14 mouse cellular contexts compared by ENCODE assay signal in genomic region chr11:41531971-41532896, GRCm38 (mm10).
DNase-seq lines count a peak whose midpoint lies in the region; ATAC-seq lines count a peak whose summit lies in the region.
"Had no signal": no experiment of that assay in that cellular context is flagged by ENCODE, and none has a peak within 500 bp of the region (broad histone marks: within the 10 kb centered on the region; RNA-seq: fewer than 3 reads in every experiment).

No protein-coding gene starts in this region.

- no peak overlapping the region for H3K4me3 ChIP-seq in neural tube, embryonic 11.5 days (ENCODE audit: low read depth, low read length)
- H3K4me3 ChIP-seq in forebrain, embryonic 13.5 days, result no peak overlapping the region
- no peak overlapping the region for H3K4me3 ChIP-seq in hindbrain, embryonic 13.5 days
- no peak overlapping the region for H3K4me3 ChIP-seq in midbrain, embryonic 16.5 days (ENCODE audit: low read depth, low read length)
- H3K4me3 ChIP-seq: erythroblast, embryonic 14.5 days; liver, embryonic 12.5 days had no signal

- H3K4me2 ChIP-seq in neural tube, embryonic 11.5 days (ENCODE audit: low read depth), result no peak overlapping the region
- H3K4me2 ChIP-seq in forebrain, embryonic 13.5 days, result no peak overlapping the region
- no peak overlapping the region for H3K4me2 ChIP-seq in hindbrain, embryonic 13.5 days
- no peak overlapping the region for H3K4me2 ChIP-seq in midbrain, embryonic 16.5 days (ENCODE audit: low read length)
- H3K4me2 ChIP-seq: liver, embryonic 12.5 days had no signal

- no peak for DNase-seq in neural tube, embryonic 11.5 days (ENCODE audit: low spot score)
- no peak for DNase-seq in neural tube, embryonic 10.5 days (ENCODE audit: extremely low spot score, low spot score)
- no peak for DNase-seq in heart, adult 8-10 months (ENCODE audit: low spot score)
- DNase-seq in thymus, postnatal 36 days, result no peak
- DNase-seq: gastrocnemius, postnatal 36 days had no signal

- H3K9me3 ChIP-seq in neural tube, embryonic 11.5 days (ENCODE audit: control insufficient read depth, low read length), result no peaks in the 10 kb centered on the region
- H3K9me3 ChIP-seq in forebrain, embryonic 13.5 days (replicated peaks), result no peaks in the 10 kb centered on the region
- no peaks in the 10 kb centered on the region for H3K9me3 ChIP-seq in hindbrain, embryonic 13.5 days
- H3K9me3 ChIP-seq in midbrain, embryonic 16.5 days (replicated peaks; ENCODE audit: control insufficient read depth, low read length, poor library complexity, severe bottlenecking), result no peaks in the 10 kb centered on the region
- H3K9me3 ChIP-seq: liver, embryonic 12.5 days had no signal

- no peaks in the 10 kb centered on the region for H3K36me3 ChIP-seq in neural tube, embryonic 11.5 days (ENCODE audit: control insufficient read depth, insufficient read depth, low read length)
- H3K36me3 ChIP-seq in forebrain, embryonic 13.5 days (ENCODE audit: poor library complexity, severe bottlenecking), result no peaks in the 10 kb centered on the region
- H3K36me3 ChIP-seq in hindbrain, embryonic 13.5 days, result no peaks in the 10 kb centered on the region
- H3K36me3 ChIP-seq in midbrain, embryonic 16.5 days (ENCODE audit: control insufficient read depth, insufficient read depth, low read length), result no peaks in the 10 kb centered on the region
- H3K36me3 ChIP-seq: liver, embryonic 12.5 days had no signal

- no peak overlapping the region for H3K9ac ChIP-seq in neural tube, embryonic 11.5 days (ENCODE audit: low read length)
- H3K9ac ChIP-seq in forebrain, embryonic 13.5 days, result no peak overlapping the region
- no peak overlapping the region for H3K9ac ChIP-seq in hindbrain, embryonic 13.5 days
- no peak overlapping the region for H3K9ac ChIP-seq in midbrain, embryonic 16.5 days (ENCODE audit: low read depth, low read length)
- H3K9ac ChIP-seq: liver, embryonic 12.5 days had no signal

- H3K4me1 ChIP-seq in neural tube, embryonic 11.5 days (ENCODE audit: control insufficient read depth, insufficient read depth, low read length), result no peaks in the 10 kb centered on the region
- H3K4me1 ChIP-seq in forebrain, embryonic 13.5 days, result peaks cover 16% of the 10 kb centered on the region
- peaks cover 10% of the 10 kb centered on the region for H3K4me1 ChIP-seq in hindbrain, embryonic 13.5 days (replicated peaks)
- H3K4me1 ChIP-seq in midbrain, embryonic 16.5 days (ENCODE audit: control insufficient read depth, insufficient read depth, low read length), result peaks cover 11% of the 10 kb centered on the region
- H3K4me1 ChIP-seq: liver, embryonic 12.5 days had no signal

- 75% methylated on average over 7 of the region's 7 CpGs for WGBS in neural tube, embryonic 11.5 days
- 23% methylated on average over 7 of the region's 7 CpGs for WGBS in forebrain, embryonic 13.5 days
- WGBS in hindbrain, embryonic 13.5 days, result 37% methylated on average over 7 of the region's 7 CpGs
- 35% methylated on average over 7 of the region's 7 CpGs for WGBS in midbrain, embryonic 16.5 days

- H3K27me3 ChIP-seq in neural tube, embryonic 11.5 days (ENCODE audit: control insufficient read depth, insufficient read depth, low read length), result no peaks in the 10 kb centered on the region
- H3K27me3 ChIP-seq in forebrain, embryonic 13.5 days, result no peaks in the 10 kb centered on the region
- no peaks in the 10 kb centered on the region for H3K27me3 ChIP-seq in hindbrain, embryonic 13.5 days
- no peaks in the 10 kb centered on the region for H3K27me3 ChIP-seq in midbrain, embryonic 16.5 days (ENCODE audit: control insufficient read depth, insufficient read depth, low read depth, low read length)
- H3K27me3 ChIP-seq: CH12.LX; liver, embryonic 12.5 days had no signal

- peak; percentile 39; the same call in 1 of the 2 replicates for ATAC-seq in neural tube, embryonic 11.5 days (ENCODE audit: insufficient read depth, low FRiP score, low TSS enrichment)
- peak; percentile 96 for ATAC-seq in forebrain, embryonic 13.5 days
- ATAC-seq in hindbrain, embryonic 13.5 days (ENCODE audit: low FRiP score), result peak; percentile 69; the same call in 1 of the 2 replicates
- peak; percentile 73 for ATAC-seq in midbrain, embryonic 16.5 days
- ATAC-seq: liver, embryonic 12.5 days; lung, postnatal 0 days had no signal

- H3K27ac ChIP-seq in neural tube, embryonic 11.5 days (ENCODE audit: low read depth, low read length), result no peak overlapping the region
- H3K27ac ChIP-seq in forebrain, embryonic 13.5 days, result peak overlapping the region; percentile 57
- H3K27ac ChIP-seq in hindbrain, embryonic 13.5 days, result peak overlapping the region; percentile 6; the same call in 1 of the 2 replicates
- H3K27ac ChIP-seq in midbrain, embryonic 16.5 days (ENCODE audit: low read length), result peak overlapping the region; percentile 55
- H3K27ac ChIP-seq: kidney, postnatal 0 days; liver, embryonic 12.5 days; stomach, postnatal 0 days had no signal

Comparison
In these comparisons a context has a peak if more than half of its experiments do, and no peak if none do; other contexts are left out.
1. ATAC-seq: peak in every context shown above with its lines; median percentile 96 in forebrain, embryonic 13.5 days; 73 in midbrain, embryonic 16.5 days; 69 in hindbrain, embryonic 13.5 days; 39 in neural tube, embryonic 11.5 days.